Mouse (Mus musculus): Measurements from ENCODE around the gene Nav2. TPM values are rescaled to one million over a fixed set of nuclear protein-coding genes. Genes with fewer than 3 reads are reported as not detected.

The Nav2 gene
- total and polyA plus RNA-seq, 3 experiments = 2.0 to 2.7 TPM; not detected in 1

DNA sequence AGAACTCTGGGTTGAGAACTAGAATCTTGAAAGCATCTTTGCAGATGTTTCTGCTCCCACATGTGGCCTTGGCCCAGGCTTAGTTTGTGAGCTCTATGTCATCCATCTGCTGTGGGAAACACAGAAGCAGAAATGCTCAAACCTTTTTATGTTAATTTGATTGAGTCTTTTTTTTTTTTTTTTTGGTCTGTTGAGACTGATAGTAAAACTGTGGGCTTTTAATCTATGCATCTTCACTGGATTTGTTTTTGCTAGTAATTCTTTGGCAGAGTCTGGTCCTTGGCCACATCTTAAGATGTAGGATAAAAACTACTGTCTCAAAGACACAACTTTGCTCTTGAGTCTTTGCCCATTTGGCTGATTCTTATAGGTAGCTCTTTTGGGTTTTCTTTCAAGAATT is 2.6 kb downstream of the Nav2 start:
- Histone ChIP-seq H3K9me3 (replicated peaks; ENCODE audit: insufficient read depth, low read length) (no peaks in the 10 kb centered on the region), H3K79me2 (ENCODE audit: control insufficient read depth, insufficient read depth, low read length, poor library complexity) (no peaks in the 10 kb centered on the region; the same call in 1 of the 2 replicates), H3K27ac (ENCODE audit: control insufficient read depth, low read depth, low read length) (no peak overlapping the region), H3K36me3 (ENCODE audit: control insufficient read depth in 1 of 2, insufficient read depth in 2 of 2, low read length in 2 of 2) (peaks cover 0 to 14% of the 10 kb centered on the region in 2 experiments; a peak in 2 of 4 replicates), H3K4me1 (ENCODE audit: control insufficient read depth in 1 of 2, insufficient read depth in 2 of 2, low read length in 2 of 2) (peaks cover 5 to 13% of the 10 kb centered on the region in 2 experiments), H3K4me3 (ENCODE audit: control insufficient read depth in 1 of 2, insufficient read depth in 1 of 2, low read depth in 2 of 2, low read length in 2 of 2) (no peak overlapping the region), H3K9ac (ENCODE audit: control insufficient read depth, low read depth, low read length, poor library complexity, severe bottlenecking) (no peak overlapping the region), H3K27me3 (ENCODE audit: control insufficient read depth in 1 of 2, insufficient read depth in 2 of 2, low read length in 2 of 2) (no peaks in the 10 kb centered on the region; a peak in 1 of 4 replicates)
- DNase-seq (ENCODE audit: low read depth, low spot score) = peak; percentile 13
- TF ChIP-seq TBP (IDR thresholded peaks at IDR 0.05; ENCODE audit: low read depth, low read length) (no peak), RCOR1 (IDR thresholded peaks at IDR 0.05; ENCODE audit: low read depth, low read length) (peak; percentile 90), RAD21 (IDR thresholded peaks at IDR 0.05; ENCODE audit: low read depth, low read length) (no peak), TCF12 (IDR thresholded peaks at IDR 0.05; ENCODE audit: low read depth, low read length) (peak; percentile 56; the same call in 1 of the 2 replicates), ZNF384 (IDR thresholded peaks at IDR 0.05; ENCODE audit: low read depth, low read length) (peak; percentile 85), SIN3A (IDR thresholded peaks at IDR 0.05; ENCODE audit: low read length) (no peak), GATA1 (IDR thresholded peaks at IDR 0.05; ENCODE audit: low read depth, low read length) (0 out of 2 replicates have a peak, but pooled peaks have one; percentile 15), HCFC1 (IDR thresholded peaks at IDR 0.05; ENCODE audit: low read depth, low read length) (no peak), ETS1 (IDR thresholded peaks at IDR 0.05; ENCODE audit: low read depth, low read length) (0 out of 2 replicates have a peak, but pooled peaks have one; percentile 12), MAZ (IDR thresholded peaks at IDR 0.05; ENCODE audit: low read depth, low read length) (no peak), USF2 (IDR thresholded peaks at IDR 0.05; ENCODE audit: borderline replicate concordance in 1 of 2, insufficient read depth in 1 of 2, low read depth in 1 of 2, low read length in 2 of 2) (no peak), CHD1 (IDR thresholded peaks at IDR 0.05; ENCODE audit: low read depth, low read length) (no peak), MYC (IDR thresholded peaks at IDR 0.05; ENCODE audit: low read depth, low read length) (no peak), TAL1 (IDR thresholded peaks at IDR 0.05; ENCODE audit: low read length) (no peak), KAT2A (conservative IDR thresholded peaks at IDR 0.05; ENCODE audit: low read depth, low read length) (no peak), MAX (IDR thresholded peaks at IDR 0.05; ENCODE audit: low read length) (no peak), NRF1 (IDR thresholded peaks at IDR 0.05; ENCODE audit: insufficient read depth, low read depth, low read length, poor library complexity, severe bottlenecking) (no peak), ZC3H11A (IDR thresholded peaks at IDR 0.05; ENCODE audit: low read depth, low read length) (no peak), MYB (IDR thresholded peaks at IDR 0.05; ENCODE audit: low read depth, low read length) (no peak), EP300 (IDR thresholded peaks at IDR 0.05; ENCODE audit: low read depth in 1 of 2, low read length in 2 of 2) (peak; percentile 24 to 46; a peak in 2 of 4 replicates)

All from MEL (cell line).